Mouse (Mus musculus) kidney, postnatal 36 days (tissue): ENCODE measurements around the gene Hscb.

Experiments used
- DNase-seq, 2 experiments: peaks; one replicate each; pipeline ENCODE4 v3.0.0; 2021 to 2022; ENCODE audit warnings: mixed read lengths in 2 of 2

Hscb gene

GRCm38 (mm10) chr5:110831036-110831720 is 8.4 kb downstream of the Hscb start:
- DNase-seq = no peak

GRCm38 (mm10) chr5:110827576-110827975 is 12.0 kb downstream of the Hscb start:
- peak; percentile 20 to 31 for DNase-seq

GRCm38 (mm10) chr5:110826781-110827495 is 12.6 kb downstream of the Hscb start:
- DNase-seq = peak; percentile 49 to 82

GRCm38 (mm10) chr5:110824421-110824820 is 15.2 kb downstream of the Hscb start:
- no peak for DNase-seq

GRCm38 (mm10) chr5:110809667-110810325 is 29.8 kb downstream of the Hscb start, which contains the start of gene Ulk1:
Gene Ulk1 (minus strand): TSS chr5:110810097.
- DNase-seq = peak; percentile 100

GRCm38 (mm10) chr5:110808821-110809666 is 30.5 kb downstream of the Hscb start:
- DNase-seq = peak; percentile 44 to 71

GRCm38 (mm10) chr5:110808061-110808631 is 31.4 kb downstream of the Hscb start:
- DNase-seq = peak; percentile 95 to 96

- no peak for DNase-seq
Observed at GRCm38 (mm10) chr5:110807453-110807852, 32.1 kb downstream of the Hscb start.

- no peak for DNase-seq
Observed at GRCm38 (mm10) chr5:110806676-110807075, 32.9 kb downstream of the Hscb start.

GRCm38 (mm10) chr5:110806154-110806553 is 33.4 kb downstream of the Hscb start:
- no peak for DNase-seq

GRCm38 (mm10) chr5:110804012-110804743 is 35.4 kb downstream of the Hscb start:
- no peak for DNase-seq

GRCm38 (mm10) chr5:110802809-110803208 is 36.8 kb downstream of the Hscb start:
- no peak for DNase-seq

GRCm38 (mm10) chr5:110802186-110802585 is 37.4 kb downstream of the Hscb start:
- peak; percentile 45 to 59 for DNase-seq

- peak; percentile 42 to 62 for DNase-seq
Observed at GRCm38 (mm10) chr5:110801036-110801624, 38.4 kb downstream of the Hscb start.

- DNase-seq = peak; percentile 79 to 89
Observed at GRCm38 (mm10) chr5:110797696-110798095, 41.9 kb downstream of the Hscb start.

GRCm38 (mm10) chr5:110794363-110794762 is 45.2 kb downstream of the Hscb start:
- DNase-seq = peak; percentile 81 to 84

GRCm38 (mm10) chr5:110788684-110789083 is 50.9 kb downstream of the Hscb start:
- DNase-seq = peak in 1 of 2 experiments; percentile 56

GRCm38 (mm10) chr5:110786081-110786835 is 53.3 kb downstream of the Hscb start:
- DNase-seq = peak in 1 of 2 experiments; percentile 47

GRCm38 (mm10) chr5:110783150-110783549 is 56.4 kb downstream of the Hscb start:
- DNase-seq = no peak

GRCm38 (mm10) chr5:110781529-110782238 is 57.9 kb downstream of the Hscb start:
- no peak for DNase-seq
